Mouse (Mus musculus) liver, adult (tissue): ENCODE measurements around the gene Spata22.

Source experiments
- GATA4 ChIP-seq: IDR thresholded peaks from 2 replicates; pipeline ENCODE4 v1.6.1; 2014; ENCODE audit warnings: mild to moderate bottlenecking, low read length; ENCODE audit not compliant: insufficient replicate concordance

The Spata22 gene

GRCm38 (mm10) chr11:73395374-73395773 lies 65.8 kb downstream of the Spata22 start:
- no peak for TF ChIP-seq GATA4
